Mouse (Mus musculus) lung, postnatal 4 days (tissue): ENCODE measurements around the gene Ugt1a5.
"Not testable (repeated sequence)": the region's sequence is repeated elsewhere in the genome, so short reads cannot be mapped to it uniquely, and the experiment has no call there.

ENCODE experiments used
- DNase-seq, 2 experiments: peaks; one replicate each; pipeline ENCODE4 v3.0.0; 2021

Gene Ugt1a5

GRCm38 (mm10) chr1:88165711-88166110 is at the start of gene Ugt1a5:
TSS of gene Ugt1a5 (plus strand) at chr1:88166012.
- DNase-seq = no peak

- DNase-seq = not testable (repeated sequence)
Measured at GRCm38 (mm10) chr1:88120550-88120949, 45.3 kb upstream of the Ugt1a5 start.

- DNase-seq = peak; percentile 33 to 44
Measured at GRCm38 (mm10) chr1:88121521-88121920, 44.3 kb upstream of the Ugt1a5 start.

GRCm38 (mm10) chr1:88125827-88126360 is 39.9 kb upstream of the Ugt1a5 start:
- not testable (repeated sequence) for DNase-seq

- DNase-seq = not testable (repeated sequence)
Measured at GRCm38 (mm10) chr1:88129091-88129490, 36.7 kb upstream of the Ugt1a5 start.

- not testable (repeated sequence) for DNase-seq
Measured at GRCm38 (mm10) chr1:88130223-88130622, 35.6 kb upstream of the Ugt1a5 start.

GRCm38 (mm10) chr1:88133908-88134456 is 31.8 kb upstream of the Ugt1a5 start:
- no peak for DNase-seq

- DNase-seq = peak; percentile 53 to 60
Measured at GRCm38 (mm10) chr1:88134457-88135011, 31.3 kb upstream of the Ugt1a5 start, which contains the start of gene Ugt1a6a. TSS of gene Ugt1a6a (plus strand) at chr1:88134809.

GRCm38 (mm10) chr1:88135229-88135904 is 30.4 kb upstream of the Ugt1a5 start:
- peak in 1 of 2 experiments; percentile 32 for DNase-seq

GRCm38 (mm10) chr1:88136646-88137045 is 29.2 kb upstream of the Ugt1a5 start:
- no peak for DNase-seq

GRCm38 (mm10) chr1:88137264-88137663 is 28.5 kb upstream of the Ugt1a5 start:
- no peak for DNase-seq

GRCm38 (mm10) chr1:88138145-88138544 is 27.7 kb upstream of the Ugt1a5 start:
- no peak for DNase-seq

GRCm38 (mm10) chr1:88140492-88140891 is 25.3 kb upstream of the Ugt1a5 start:
- DNase-seq = peak in 1 of 2 experiments; percentile 30

GRCm38 (mm10) chr1:88143966-88144675 is 21.7 kb upstream of the Ugt1a5 start:
- DNase-seq = peak; percentile 34 to 60

- DNase-seq = peak; percentile 29 to 41
Measured at GRCm38 (mm10) chr1:88145278-88145677, 20.5 kb upstream of the Ugt1a5 start.

- not testable (repeated sequence) for DNase-seq
Measured at GRCm38 (mm10) chr1:88150133-88150532, 15.7 kb upstream of the Ugt1a5 start.

GRCm38 (mm10) chr1:88158430-88158829 is 7.4 kb upstream of the Ugt1a5 start:
- DNase-seq = no peak

- not testable (repeated sequence) for DNase-seq
Measured at GRCm38 (mm10) chr1:88172190-88172589, 6.4 kb downstream of the Ugt1a5 start.

- DNase-seq = no peak
Measured at GRCm38 (mm10) chr1:88179657-88180056, 13.8 kb downstream of the Ugt1a5 start.

- DNase-seq = no peak
Measured at GRCm38 (mm10) chr1:88186325-88186935, 20.6 kb downstream of the Ugt1a5 start.

GRCm38 (mm10) chr1:88192136-88192535 is 26.3 kb downstream of the Ugt1a5 start:
- DNase-seq = no peak

- DNase-seq = no peak
Measured at GRCm38 (mm10) chr1:88195687-88196086, 29.9 kb downstream of the Ugt1a5 start.

GRCm38 (mm10) chr1:88197443-88197842 is 31.6 kb downstream of the Ugt1a5 start:
- no peak for DNase-seq
